Mouse (Mus musculus) intestine, embryonic 14.5 days (tissue): Measurements from ENCODE around the gene Lrrc1. TPM values are rescaled to one million over a fixed set of nuclear protein-coding genes. Genes with fewer than 3 reads are reported as not detected.
A peak's percentile ranks its signal among the peaks of the same experiment; 100 is the strongest.

Source experiments
- ATAC-seq: fragments of 200-750 bp; cut with Nextera tagmentation; replicated peaks from 2 replicates; pipeline ENCODE4 v1.8.0; 2017; ENCODE audit warnings: low read depth, moderate number of reproducible peaks, moderate TSS enrichment, moderate library complexity; ENCODE audit not compliant: low FRiP score, low TSS enrichment
- DNase-seq: peaks from one replicate; pipeline ENCODE4 v3.0.0-alpha.2; 2018; ENCODE audit warnings: low spot score
- H3K27ac ChIP-seq: fragments of 300-500 bp; sonication (generic); 2 replicates; pipeline ENCODE4 v1.5.1; 2014; ENCODE audit warnings: low read depth, mild to moderate bottlenecking, control low read depth
- H3K27me3 ChIP-seq: fragments of 300-500 bp; sonication (generic); replicated peaks from 2 replicates; pipeline ENCODE4 v1.6.1; 2014; ENCODE audit warnings: low read length, control low read depth; ENCODE audit not compliant: control insufficient read depth, insufficient read depth
- H3K36me3 ChIP-seq: fragments of 300-500 bp; sonication (generic); 2 replicates; pipeline ENCODE4 v1.6.1; 2014; ENCODE audit warnings: low read length, control low read depth; ENCODE audit not compliant: control insufficient read depth, insufficient read depth
- H3K4me1 ChIP-seq: fragments of 300-500 bp; sonication (generic); replicated peaks from 2 replicates; pipeline ENCODE4 v1.6.1; 2014; ENCODE audit warnings: low read length, control low read depth, mixed read lengths; ENCODE audit not compliant: control insufficient read depth, insufficient read depth
- H3K4me2 ChIP-seq: fragments of 300-500 bp; sonication (generic); 2 replicates; pipeline ENCODE4 v1.6.1; 2014; ENCODE audit warnings: low read length
- H3K4me3 ChIP-seq: fragments of 300-500 bp; sonication (generic); 2 replicates; pipeline ENCODE4 v1.5.1; 2014; ENCODE audit warnings: low read depth, low read length, control low read depth, mixed read lengths
- H3K9ac ChIP-seq: fragments of 300-500 bp; sonication (generic); 2 replicates; pipeline ENCODE4 v1.6.1; 2014; ENCODE audit warnings: mild to moderate bottlenecking, low read length
- H3K9me3 ChIP-seq: fragments of 300-500 bp; sonication (generic); 2 replicates; pipeline ENCODE4 v1.6.1; 2016; ENCODE audit warnings: low read length, control low read depth; ENCODE audit not compliant: control insufficient read depth
- WGBS: fragments of 180-500 bp; shearing (Covaris S2); extraction: QIAGEN DNeasy Blood & Tissue Kit; methylation state at CpG from one replicate; pipeline ENCODE4 v1.1.7; 2014; 5-methylcytosine and 5-hydroxymethylcytosine counted together
- polyA plus RNA-seq: library from polyadenylated mRNA; unstranded; fragments of >200 nt; fragmentation: Nextera tagmentation; extraction: Ambion mirVana; gene quantifications from 2 replicates; pipeline ENCODE4 v1.2.1, GENCODE M21; 2014

Lrrc1 gene
- polyA plus RNA-seq, 1 experiment from 2014 or later = 14.2 TPM

- Histone ChIP-seq H3K27ac (no peak overlapping the region), H3K4me1 (no peaks in the 10 kb centered on the region), H3K36me3 (no peaks in the 10 kb centered on the region), H3K4me3 (no peak overlapping the region), H3K9ac (no peak overlapping the region), H3K27me3 (no peaks in the 10 kb centered on the region), H3K9me3 (no peaks in the 10 kb centered on the region), H3K4me2 (no peak overlapping the region)
- 76% methylated on average over 10 of the region's 10 CpGs for WGBS
- no peak for DNase-seq
- ATAC-seq = no peak
Observed at GRCm38 (mm10) chr9:77537357-77537756, 7.3 kb downstream of the Lrrc1 start.

GRCm38 (mm10) chr9:77536832-77537231, 7.8 kb downstream of the Lrrc1 start:
- no peaks in the 10 kb centered on the region for H3K36me3 ChIP-seq
- no peak overlapping the region for H3K27ac ChIP-seq
- no peak overlapping the region for H3K4me3 ChIP-seq
- H3K9ac ChIP-seq = no peak overlapping the region
- H3K4me2 ChIP-seq = 0 out of 2 replicates have a peak overlapping the region, but pooled peaks have one; percentile 3
- no peaks in the 10 kb centered on the region for H3K4me1 ChIP-seq
- H3K27me3 ChIP-seq = no peaks in the 10 kb centered on the region
- DNase-seq = no peak
- WGBS = 60% methylated on average over 7 of the region's 7 CpGs
- H3K9me3 ChIP-seq = no peaks in the 10 kb centered on the region
- ATAC-seq = no peak

- no peaks in the 10 kb centered on the region for H3K9me3 ChIP-seq
- H3K36me3 ChIP-seq = no peaks in the 10 kb centered on the region
- no peaks in the 10 kb centered on the region for H3K27me3 ChIP-seq
- no peak overlapping the region for H3K4me2 ChIP-seq
- H3K27ac ChIP-seq = no peak overlapping the region
- no peak for DNase-seq
- H3K9ac ChIP-seq = no peak overlapping the region
- no peaks in the 10 kb centered on the region for H3K4me1 ChIP-seq
- WGBS = 70% methylated on average over 6 of the region's 6 CpGs
- ATAC-seq = no peak
- H3K4me3 ChIP-seq = no peak overlapping the region
Observed at GRCm38 (mm10) chr9:77536286-77536685, 8.4 kb downstream of the Lrrc1 start.

- H3K4me3 ChIP-seq = no peak overlapping the region
- no peaks in the 10 kb centered on the region for H3K27me3 ChIP-seq
- H3K4me2 ChIP-seq = no peak overlapping the region
- WGBS = 32% methylated on average over 17 of the region's 17 CpGs
- H3K9ac ChIP-seq = no peak overlapping the region
- DNase-seq (no peak), ATAC-seq (no peak)
- H3K36me3 ChIP-seq = no peaks in the 10 kb centered on the region
- no peaks in the 10 kb centered on the region for H3K9me3 ChIP-seq
- H3K4me1 ChIP-seq = 0 out of 2 replicates have a peak, but pooled peaks cover under 1% of the 10 kb centered on the region
- no peak overlapping the region for H3K27ac ChIP-seq
Observed at GRCm38 (mm10) chr9:77535021-77535744, 9.5 kb downstream of the Lrrc1 start.

- no peaks in the 10 kb centered on the region for H3K27me3 ChIP-seq
- H3K36me3 ChIP-seq = no peaks in the 10 kb centered on the region
- H3K27ac ChIP-seq = no peak overlapping the region
Observed at GRCm38 (mm10) chr9:77528379-77529041, 16.2 kb downstream of the Lrrc1 start.

GRCm38 (mm10) chr9:77527170-77527569, 17.5 kb downstream of the Lrrc1 start:
- Histone ChIP-seq H3K36me3 (no peaks in the 10 kb centered on the region), H3K9ac (no peak overlapping the region), H3K4me1 (peaks cover 15% of the 10 kb centered on the region; the same call in 1 of the 2 replicates), H3K4me3 (no peak overlapping the region), H3K4me2 (no peak overlapping the region), H3K27ac (no peak overlapping the region), H3K27me3 (no peaks in the 10 kb centered on the region), H3K9me3 (no peaks in the 10 kb centered on the region)
- ATAC-seq (no peak), DNase-seq (no peak)
- WGBS = 82% methylated on average over 6 of the region's 6 CpGs

More at GRCm38 (mm10) chr9:77528379-77529041, 16.2 kb downstream of the Lrrc1 start:
- peak; percentile 68; the same call in 1 of the 2 replicates for ATAC-seq
- no peak overlapping the region for H3K4me3 ChIP-seq
- H3K4me2 ChIP-seq = no peak overlapping the region
- no peaks in the 10 kb centered on the region for H3K9me3 ChIP-seq
- H3K4me1 ChIP-seq = peaks cover 15% of the 10 kb centered on the region; the same call in 1 of the 2 replicates
- DNase-seq = no peak
- 84% methylated on average over 5 of the region's 5 CpGs for WGBS
- H3K9ac ChIP-seq = no peak overlapping the region

GRCm38 (mm10) chr9:77526715-77527114, 18.0 kb downstream of the Lrrc1 start:
- ATAC-seq = no peak
- no peak overlapping the region for H3K27ac ChIP-seq
- no peak overlapping the region for H3K4me3 ChIP-seq
- H3K4me1 ChIP-seq = peaks cover 15% of the 10 kb centered on the region; the same call in 1 of the 2 replicates
- no peaks in the 10 kb centered on the region for H3K27me3 ChIP-seq
- no peak for DNase-seq
- no peaks in the 10 kb centered on the region for H3K36me3 ChIP-seq
- WGBS = 25% methylated on average over 2 of the region's 2 CpGs
- H3K9ac ChIP-seq = no peak overlapping the region
- no peak overlapping the region for H3K4me2 ChIP-seq
- no peaks in the 10 kb centered on the region for H3K9me3 ChIP-seq

- no peak overlapping the region for H3K4me3 ChIP-seq
- no peak overlapping the region for H3K4me2 ChIP-seq
- ATAC-seq (no peak), DNase-seq (no peak)
- no peaks in the 10 kb centered on the region for H3K9me3 ChIP-seq
- H3K4me1 ChIP-seq = peaks cover 15% of the 10 kb centered on the region; the same call in 1 of the 2 replicates
- no peak overlapping the region for H3K9ac ChIP-seq
- H3K27me3 ChIP-seq = no peaks in the 10 kb centered on the region
- 86% methylated on average over 16 of the region's 16 CpGs for WGBS
- no peaks in the 10 kb centered on the region for H3K36me3 ChIP-seq
- H3K27ac ChIP-seq = no peak overlapping the region
Observed at GRCm38 (mm10) chr9:77525595-77526295, 18.9 kb downstream of the Lrrc1 start.
